Mouse (Mus musculus) adrenal gland, postnatal 36 days (tissue): ENCODE measurements around the gene Polg. TPM values are rescaled to one million over a fixed set of nuclear protein-coding genes. Genes with fewer than 3 reads are reported as not detected.

Experiments
- DNase-seq, 2 experiments: peaks; one replicate each; pipeline ENCODE4 v3.0.0; 2021; ENCODE audit warnings: mixed read lengths in 1 of 2
- long read RNA-seq, 2 experiments: library from polyadenylated mRNA; stranded (forward); transcript quantifications; one replicate each; pipeline ENCODE4 v2.0.0; 2021; ENCODE audit warnings: borderline sequencing depth in 2 of 2
- total RNA-seq, 2 experiments: library from RNA; stranded (reverse); gene quantifications; 2 replicates each; pipeline ENCODE4 v1.2.3; 2021

The Polg gene
- total RNA-seq = 10 to 100 TPM; 68.5 to 77.7 TPM
- long read RNA-seq, experiment 1, full-length matches to known transcripts = 28 of 46 reads
- long read RNA-seq, experiment 1, partial matches to known transcripts = 12 of 46 reads
- long read RNA-seq, experiment 1, other reads (novel, unspliced or antisense) = 6 of 46 reads
- long read RNA-seq, experiment 2, full-length matches to known transcripts = 7 of 14 reads
- long read RNA-seq, experiment 2, partial matches to known transcripts = 5 of 14 reads
- long read RNA-seq, experiment 2, other reads (novel, unspliced or antisense) = 2 of 14 reads

DNA sequence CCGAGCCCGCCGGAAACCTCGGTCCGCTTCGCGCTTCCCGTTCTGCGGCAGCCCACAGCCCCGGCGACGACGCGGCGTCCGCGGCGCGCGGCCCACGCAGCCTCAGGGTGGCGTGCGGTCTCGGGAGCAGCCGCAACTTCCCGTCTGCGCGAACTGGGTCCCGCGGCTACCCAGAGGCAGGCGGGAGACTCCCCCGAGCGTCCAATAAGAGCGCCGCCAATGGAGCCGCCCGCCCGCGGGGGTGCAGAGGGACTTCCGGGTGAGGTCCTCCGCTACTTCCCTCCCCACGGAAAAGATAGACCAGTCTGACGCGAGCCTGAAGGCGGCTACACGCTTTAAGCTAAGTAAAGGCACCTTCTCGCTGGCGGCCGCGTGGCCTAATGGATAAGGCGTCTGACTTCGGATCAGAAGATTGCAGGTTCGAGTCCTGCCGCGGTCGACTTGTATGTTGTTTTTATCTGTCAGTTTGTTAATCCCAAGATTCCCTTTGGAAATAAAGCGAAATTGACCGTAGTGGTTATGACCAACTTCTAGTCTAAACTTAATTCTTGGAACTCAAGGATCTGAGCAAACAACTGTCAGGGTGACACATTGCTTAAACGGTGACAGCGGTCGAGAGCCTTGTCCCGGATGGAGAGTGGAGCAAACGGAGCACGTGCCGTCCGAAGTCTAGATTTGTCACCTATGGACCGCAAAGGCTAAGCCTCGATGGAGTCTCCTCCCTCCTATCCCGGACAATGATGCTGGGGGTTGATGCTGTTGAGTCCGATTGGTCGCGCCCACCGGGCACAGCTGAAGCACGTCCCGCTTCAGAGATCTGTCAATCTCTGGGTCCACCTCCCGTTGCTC, at the start of gene Polg:
TSS of gene Polg (minus strand) at position 310 of the 849 bp plus-strand sequence.
- DNase-seq = peak; percentile 99

DNA sequence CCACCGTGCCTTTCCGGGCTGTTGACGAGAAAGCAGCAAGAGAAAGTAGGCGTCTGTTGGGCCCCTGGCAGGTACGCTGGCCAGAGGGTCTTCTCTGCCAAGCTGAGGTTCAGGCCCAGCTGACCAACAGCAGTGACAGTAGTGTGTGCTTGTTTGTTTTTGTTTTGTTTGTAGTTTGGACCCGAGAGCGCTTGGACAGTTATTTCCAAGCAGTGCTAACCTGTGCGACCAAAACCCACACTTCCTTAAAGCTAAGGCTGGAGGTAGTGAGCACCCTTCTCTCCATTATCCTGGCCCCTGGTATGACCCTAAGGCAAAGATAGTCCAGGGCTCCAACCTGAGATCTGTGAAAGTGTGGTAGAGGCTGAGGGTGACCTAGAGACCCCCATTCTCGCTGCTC, 49.7 kb upstream of the Polg start:
- DNase-seq = no peak

GRCm38 (mm10) chr7:79515221-79515743, 49.1 kb upstream of the Polg start:
- DNase-seq = no peak

GRCm38 (mm10) chr7:79514361-79514881, 48.3 kb upstream of the Polg start:
- no peak for DNase-seq

GRCm38 (mm10) chr7:79513466-79513865, 47.3 kb upstream of the Polg start:
- DNase-seq = no peak

DNA sequence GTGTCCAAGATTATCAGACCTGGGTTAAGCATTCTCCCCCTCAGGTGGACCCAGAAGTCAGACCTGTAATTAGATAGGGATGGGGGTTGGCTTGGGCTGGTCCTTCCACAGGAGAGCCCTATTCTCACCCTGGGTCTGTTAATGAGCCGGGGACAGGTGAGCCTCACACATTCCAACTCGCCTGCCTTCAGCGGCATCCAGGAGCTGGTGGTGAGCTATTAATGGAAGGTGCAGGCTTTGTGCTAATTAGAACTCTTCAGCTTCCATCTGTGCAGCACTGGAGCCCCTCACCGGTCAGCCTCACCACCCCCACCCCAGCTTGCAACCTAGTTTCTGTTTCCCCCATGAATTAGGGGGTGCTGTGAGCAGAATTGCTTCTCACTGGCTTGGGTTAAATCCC, 46.3 kb upstream of the Polg start:
- DNase-seq = no peak

DNA sequence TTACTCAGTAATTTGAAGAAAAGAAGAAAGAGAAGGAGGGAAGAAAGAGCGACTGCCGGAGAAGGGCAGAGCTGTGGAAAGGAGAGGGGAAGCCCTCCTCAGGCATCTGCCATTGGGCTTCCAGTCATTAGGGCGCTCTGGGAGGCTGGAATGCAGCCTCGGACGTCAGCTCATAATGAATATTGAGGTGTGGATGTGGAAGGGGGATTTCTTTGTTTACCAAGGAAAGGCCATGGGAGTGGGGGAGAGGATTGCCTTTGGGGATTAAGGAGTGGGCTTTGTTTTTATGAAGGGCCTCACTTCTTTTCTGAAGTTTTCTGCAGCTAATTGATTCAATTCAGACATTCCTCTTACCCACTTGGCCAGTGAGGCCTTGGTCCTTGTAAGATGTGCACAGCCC, 45.5 kb upstream of the Polg start:
- DNase-seq = no peak

GRCm38 (mm10) chr7:79511181-79511580, 45.0 kb upstream of the Polg start:
- DNase-seq = no peak

DNA sequence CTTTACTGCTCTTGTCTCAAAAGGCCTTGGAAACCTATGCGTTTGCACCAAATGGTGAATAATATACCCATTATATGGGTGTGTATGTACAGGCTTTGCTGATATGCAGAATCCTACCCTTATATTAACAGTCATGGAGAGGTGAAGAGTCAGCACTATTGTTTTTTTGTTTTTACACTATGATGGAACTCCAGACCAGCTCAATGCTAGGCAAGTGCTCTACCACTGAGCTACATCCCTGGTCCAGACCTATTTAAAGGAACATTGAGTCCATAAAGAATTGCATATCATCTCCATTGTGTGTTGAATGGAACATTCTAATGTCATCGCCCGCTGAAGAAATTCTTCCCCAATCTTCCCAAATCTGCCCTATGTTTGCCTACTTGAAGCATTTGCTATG, 44.5 kb upstream of the Polg start:
- DNase-seq = no peak

- DNase-seq = no peak
Measured at GRCm38 (mm10) chr7:79509710-79510109, 43.5 kb upstream of the Polg start.

- DNase-seq = no peak
Measured at GRCm38 (mm10) chr7:79509235-79509607, 43.1 kb upstream of the Polg start.

DNA sequence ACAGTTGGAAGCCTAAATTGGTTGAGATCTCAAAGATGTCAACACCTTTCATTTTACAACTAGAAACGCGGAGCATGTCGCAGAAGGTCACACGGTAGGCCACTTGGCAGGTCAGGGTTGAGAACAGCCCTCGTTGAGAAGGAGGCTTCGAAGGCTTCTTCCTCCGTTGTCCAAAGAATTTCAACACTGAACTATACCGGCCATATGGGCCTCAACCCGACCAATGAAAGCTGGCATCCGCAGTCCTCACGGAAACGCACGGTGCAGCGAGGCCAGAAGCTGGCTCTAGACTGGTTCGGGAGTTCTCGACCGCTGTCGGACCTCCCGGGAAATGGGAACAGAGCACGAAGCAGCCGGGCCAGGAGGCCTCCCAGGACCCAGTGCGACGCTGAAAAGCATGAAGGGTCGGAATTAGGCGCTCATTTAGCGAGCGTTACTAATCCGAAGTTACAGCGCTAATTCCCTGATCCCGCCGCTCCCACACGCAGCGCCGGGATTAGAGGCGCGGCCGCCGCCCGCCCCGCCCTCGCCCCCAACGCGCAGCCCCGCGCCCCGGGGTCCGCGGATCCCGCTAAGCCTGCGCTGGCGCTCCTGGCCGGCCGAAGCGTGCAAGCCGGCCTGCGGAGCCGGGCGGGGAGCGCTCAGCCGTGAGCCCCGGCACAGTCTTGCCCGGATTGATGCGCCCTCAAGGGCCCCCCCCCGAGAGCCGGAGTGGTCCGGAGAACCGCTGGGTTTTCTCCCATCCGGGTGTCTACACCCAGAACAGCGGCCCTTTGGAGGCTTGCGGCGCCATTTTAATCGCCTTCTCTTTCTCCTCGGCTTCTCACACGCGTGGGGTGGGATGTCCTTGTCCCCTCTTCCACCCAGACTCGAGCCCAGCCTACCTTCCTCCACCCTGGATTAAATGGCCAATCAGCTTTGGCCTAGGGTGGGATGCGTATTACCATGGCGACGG, 42.4 kb upstream of the Polg start:
- DNase-seq = no peak

DNA sequence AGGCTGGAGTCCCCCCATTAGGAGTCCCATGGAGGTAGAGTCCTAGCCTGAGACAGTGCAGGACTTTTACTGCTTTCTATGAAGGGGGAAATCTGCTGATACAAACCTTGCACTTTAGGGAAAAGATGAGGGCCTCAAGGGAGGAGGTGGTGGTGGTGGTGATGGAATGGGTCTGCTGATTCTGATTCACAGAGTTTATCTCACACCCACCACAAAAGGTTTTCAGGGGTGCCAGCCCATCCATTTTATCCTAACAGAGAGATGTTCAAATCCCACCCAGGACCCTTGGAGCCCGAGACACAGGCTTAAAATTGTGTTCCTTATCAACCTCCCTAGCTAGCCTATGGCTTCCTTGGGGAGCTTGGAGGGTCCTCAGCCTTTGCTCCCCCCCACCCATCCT, 41.6 kb upstream of the Polg start:
- no peak for DNase-seq

DNA sequence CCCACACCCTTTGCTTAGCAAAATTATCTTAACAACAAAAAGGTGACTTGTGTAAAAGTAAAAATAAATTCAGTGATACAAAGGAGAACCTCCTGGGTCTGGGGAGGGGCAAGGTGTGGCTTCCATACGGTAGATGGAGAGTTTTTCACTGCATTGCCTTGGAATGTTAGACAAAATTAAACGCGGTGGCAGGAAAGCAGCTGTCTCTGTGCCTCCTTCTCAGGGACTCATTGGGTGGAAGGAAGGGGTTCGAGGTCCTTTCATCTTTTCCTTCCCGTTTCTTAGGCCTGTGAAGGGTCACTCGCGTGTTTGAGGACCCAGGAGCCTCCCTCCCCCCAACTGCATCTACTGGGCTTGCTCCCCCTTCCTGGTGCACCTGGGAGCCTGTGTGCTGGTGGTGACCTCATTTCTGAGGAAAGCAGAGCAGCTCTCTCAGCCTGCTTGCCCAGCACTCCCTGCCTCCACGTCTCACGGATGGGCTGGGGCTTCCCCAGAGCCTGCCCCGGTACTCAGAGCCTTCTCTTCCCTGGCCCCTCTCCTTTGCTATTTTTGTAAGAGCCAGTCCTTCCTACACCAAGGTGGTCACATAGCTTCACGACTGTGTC, 41.0 kb upstream of the Polg start:
- DNase-seq = no peak

GRCm38 (mm10) chr7:79506531-79507090, 40.4 kb upstream of the Polg start:
- DNase-seq = no peak

- no peak for DNase-seq
Measured at GRCm38 (mm10) chr7:79505876-79506530, 39.8 kb upstream of the Polg start.

GRCm38 (mm10) chr7:79505376-79505775, 39.2 kb upstream of the Polg start:
- DNase-seq = no peak

DNA sequence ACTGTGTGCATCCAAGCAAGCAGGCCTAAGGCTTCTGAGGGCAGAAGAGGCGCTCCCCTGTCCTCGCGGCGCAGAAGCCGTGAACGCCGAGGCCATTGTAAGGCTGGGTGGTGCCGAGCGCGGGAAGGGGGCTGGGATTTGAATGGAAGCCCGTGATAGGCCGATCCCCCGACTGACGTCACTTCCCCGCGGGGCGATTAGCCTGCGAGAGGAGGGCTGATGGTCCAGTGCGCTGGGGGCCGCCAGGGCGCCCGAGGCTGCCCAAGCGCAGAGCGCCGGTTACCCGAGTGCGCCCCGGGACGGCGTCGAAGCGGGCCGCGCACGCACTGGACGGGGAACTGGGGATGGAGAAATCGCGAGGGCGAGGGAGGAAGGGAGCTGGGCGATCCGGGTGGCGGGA, 38.6 kb upstream of the Polg start:
- peak; percentile 42 to 57 for DNase-seq

GRCm38 (mm10) chr7:79503656-79504250, 37.6 kb upstream of the Polg start:
- no peak for DNase-seq

DNA sequence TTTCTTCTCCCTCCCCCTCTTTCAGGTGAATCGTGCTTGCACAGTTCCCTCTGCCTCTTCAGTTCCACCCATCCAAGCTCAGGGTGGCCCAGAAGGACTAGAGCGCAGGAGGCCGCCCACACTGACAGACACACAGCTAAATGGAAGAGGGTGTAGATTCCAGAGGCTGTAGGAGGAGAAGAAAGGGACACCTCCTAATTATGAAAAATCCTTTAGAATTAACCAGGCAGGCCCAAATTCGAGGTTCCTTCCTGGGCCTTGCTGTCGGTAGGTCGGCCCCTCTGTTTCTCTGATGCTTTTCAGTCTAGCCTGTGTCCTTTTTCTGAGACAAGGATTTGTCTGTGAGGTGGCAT, 36.9 kb upstream of the Polg start:
- no peak for DNase-seq
